Mouse (Mus musculus): ENCODE results near the gene 2610001J05Rik. TPM values are rescaled to one million over a fixed set of nuclear protein-coding genes. Genes with fewer than 3 reads are reported as not detected.
"Not testable (repeated sequence)": the region's sequence is repeated elsewhere in the genome, so short reads cannot be mapped to it uniquely, and the experiment has no call there.

2610001J05Rik gene
- polyA plus RNA-seq, 1 experiment from 2014 or later, result 146 TPM

DNA sequence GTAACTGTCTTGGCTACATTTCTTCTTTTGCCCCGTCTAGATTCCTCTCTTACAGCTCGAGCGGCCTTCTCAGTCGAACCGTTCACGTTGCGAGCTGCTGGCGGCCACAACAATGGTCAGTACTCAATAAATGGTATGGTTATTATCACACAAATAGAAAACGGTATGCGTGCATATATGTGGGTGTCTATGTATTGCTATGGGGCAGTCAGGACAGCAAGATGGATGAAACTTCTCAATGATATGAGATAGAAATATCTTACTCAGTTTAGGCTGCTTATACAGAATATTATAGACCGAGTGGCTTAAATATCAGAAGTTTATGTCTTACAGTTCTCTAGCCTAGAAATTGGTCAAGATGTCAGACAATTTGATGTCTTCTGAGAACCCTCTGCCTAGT lies 17.1 kb downstream of the 2610001J05Rik start:
- no peak overlapping the region for H3K9ac ChIP-seq
- no peak overlapping the region for H3K4me2 ChIP-seq
- no peak for ATAC-seq (ENCODE audit: insufficient number of reproducible peaks, low FRiP score, low TSS enrichment, low read depth)
- no peaks in the 10 kb centered on the region for H3K4me1 ChIP-seq
- 36% methylated on average over 11 of the region's 11 CpGs for WGBS
- H3K9me3 ChIP-seq, result no peaks in the 10 kb centered on the region
- H3K27me3 ChIP-seq, result no peaks in the 10 kb centered on the region
- H3K4me3 ChIP-seq, result no peak overlapping the region
- no peaks in the 10 kb centered on the region for H3K36me3 ChIP-seq
- H3K27ac ChIP-seq, result no peak overlapping the region

- ATAC-seq (ENCODE audit: insufficient number of reproducible peaks, low FRiP score, low TSS enrichment, low read depth), result no peak
- Histone ChIP-seq H3K9ac (no peak overlapping the region), H3K27ac (no peak overlapping the region), H3K4me3 (no peak overlapping the region), H3K36me3 (no peaks in the 10 kb centered on the region), H3K4me2 (no peak overlapping the region), H3K9me3 (no peaks in the 10 kb centered on the region), H3K4me1 (no peaks in the 10 kb centered on the region), H3K27me3 (no peaks in the 10 kb centered on the region)
- WGBS, result 58% methylated on average over 4 of the region's 4 CpGs
Measured at GRCm38 (mm10) chr6:13853244-13853643, 18.1 kb downstream of the 2610001J05Rik start.

GRCm38 (mm10) chr6:13846031-13846430 lies 25.3 kb downstream of the 2610001J05Rik start:
- not testable (repeated sequence) for H3K27me3 ChIP-seq; H3K4me3 ChIP-seq; H3K9me3 ChIP-seq; H3K4me1 ChIP-seq; H3K4me2 ChIP-seq; H3K27ac ChIP-seq; H3K36me3 ChIP-seq; ATAC-seq (ENCODE audit: insufficient number of reproducible peaks, low FRiP score, low TSS enrichment, low read depth); H3K9ac ChIP-seq
- WGBS, result 78% methylated on average over 1 of the region's 1 CpGs

DNA sequence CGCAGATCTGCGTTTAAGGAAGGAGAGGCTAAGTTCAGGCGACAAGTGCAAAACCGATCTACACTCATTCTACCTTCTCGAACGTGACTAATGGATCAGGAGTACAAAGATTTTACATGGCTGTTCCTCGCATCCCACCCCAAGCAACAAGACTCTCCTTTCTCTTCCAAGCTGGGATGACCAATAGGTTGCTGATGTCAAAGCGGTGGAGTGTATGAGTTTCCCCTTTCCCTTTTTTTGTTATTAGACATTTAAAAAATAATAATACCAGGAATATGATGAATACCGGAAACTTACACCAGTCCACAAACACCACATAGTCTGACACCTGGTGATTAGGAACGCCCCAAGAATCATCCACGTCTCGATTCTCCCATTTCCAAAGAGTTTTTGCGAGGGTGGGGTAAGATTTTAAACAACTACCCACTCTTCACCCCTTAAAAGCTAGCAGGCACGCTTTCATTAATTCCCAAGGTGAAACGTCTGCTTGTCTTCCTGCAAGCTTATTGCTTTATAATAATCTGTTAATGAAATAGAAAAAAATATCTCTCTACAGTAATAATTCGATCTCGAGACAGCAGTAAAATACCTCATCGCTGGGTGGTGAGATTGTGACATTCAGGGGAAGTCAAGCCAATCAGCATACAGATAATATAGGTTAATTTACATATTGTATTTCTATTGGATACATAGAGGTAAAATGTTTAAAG lies 31.8 kb downstream of the 2610001J05Rik start, which contains the start of gene Gpr85:
TSS of gene Gpr85 (minus strand) at position 598 of the 710 bp plus-strand sequence.
- H3K9ac ChIP-seq, result peak within 1 kb of the TSS; percentile 76
- peak within 1 kb of the TSS; percentile 65 for H3K4me3 ChIP-seq
- H3K9me3 ChIP-seq, result no peaks in the 10 kb centered on the region
- ATAC-seq (ENCODE audit: insufficient number of reproducible peaks, low FRiP score, low TSS enrichment, low read depth), result no peak
- 41% methylated on average over 18 of the region's 18 CpGs for WGBS
- H3K4me1 ChIP-seq, result peaks cover 12% of the 10 kb centered on the region; the same call in 1 of the 2 replicates
- H3K27ac ChIP-seq, result peak within 1 kb of the TSS; percentile 84
- H3K4me2 ChIP-seq, result peak within 1 kb of the TSS; percentile 87
- H3K36me3 ChIP-seq, result no peaks in the 10 kb centered on the region
- H3K27me3 ChIP-seq, result no peaks in the 10 kb centered on the region

- ATAC-seq (ENCODE audit: insufficient number of reproducible peaks, low FRiP score, low TSS enrichment, low read depth), result peak; percentile 65
- Histone ChIP-seq H3K9ac (peak overlapping the region; percentile 76), H3K27me3 (no peaks in the 10 kb centered on the region), H3K4me3 (peak overlapping the region; percentile 65), H3K27ac (peak overlapping the region; percentile 84), H3K4me1 (peaks cover 12% of the 10 kb centered on the region; the same call in 1 of the 2 replicates), H3K9me3 (no peaks in the 10 kb centered on the region), H3K36me3 (no peaks in the 10 kb centered on the region), H3K4me2 (peak overlapping the region; percentile 87)
- under 1% methylated on average over 41 of the region's 41 CpGs for WGBS
Measured at GRCm38 (mm10) chr6:13838677-13839344, 32.5 kb downstream of the 2610001J05Rik start.

GRCm38 (mm10) chr6:13837916-13838676 lies 33.2 kb downstream of the 2610001J05Rik start:
- no peaks in the 10 kb centered on the region for H3K36me3 ChIP-seq
- H3K9ac ChIP-seq, result peak overlapping the region; percentile 76; the same call in 1 of the 2 replicates
- peak overlapping the region; percentile 87 for H3K4me2 ChIP-seq
- WGBS, result 1% methylated on average over 19 of the region's 19 CpGs
- H3K27ac ChIP-seq, result no peak overlapping the region
- no peaks in the 10 kb centered on the region for H3K27me3 ChIP-seq
- ATAC-seq (ENCODE audit: insufficient number of reproducible peaks, low FRiP score, low TSS enrichment, low read depth), result no peak
- H3K4me1 ChIP-seq, result peaks cover 12% of the 10 kb centered on the region; the same call in 1 of the 2 replicates
- H3K4me3 ChIP-seq, result peak overlapping the region; percentile 65
- H3K9me3 ChIP-seq, result no peaks in the 10 kb centered on the region

- Histone ChIP-seq H3K9me3 (no peaks in the 10 kb centered on the region), H3K27me3 (no peaks in the 10 kb centered on the region), H3K4me3 (no peak overlapping the region), H3K36me3 (no peaks in the 10 kb centered on the region), H3K27ac (no peak overlapping the region), H3K4me2 (no peak overlapping the region), H3K4me1 (peaks cover 12% of the 10 kb centered on the region; the same call in 1 of the 2 replicates), H3K9ac (no peak overlapping the region)
- 69% methylated on average over 3 of the region's 3 CpGs for WGBS
- no peak for ATAC-seq (ENCODE audit: insufficient number of reproducible peaks, low FRiP score, low TSS enrichment, low read depth)
Measured at GRCm38 (mm10) chr6:13836967-13837570, 34.2 kb downstream of the 2610001J05Rik start.

DNA sequence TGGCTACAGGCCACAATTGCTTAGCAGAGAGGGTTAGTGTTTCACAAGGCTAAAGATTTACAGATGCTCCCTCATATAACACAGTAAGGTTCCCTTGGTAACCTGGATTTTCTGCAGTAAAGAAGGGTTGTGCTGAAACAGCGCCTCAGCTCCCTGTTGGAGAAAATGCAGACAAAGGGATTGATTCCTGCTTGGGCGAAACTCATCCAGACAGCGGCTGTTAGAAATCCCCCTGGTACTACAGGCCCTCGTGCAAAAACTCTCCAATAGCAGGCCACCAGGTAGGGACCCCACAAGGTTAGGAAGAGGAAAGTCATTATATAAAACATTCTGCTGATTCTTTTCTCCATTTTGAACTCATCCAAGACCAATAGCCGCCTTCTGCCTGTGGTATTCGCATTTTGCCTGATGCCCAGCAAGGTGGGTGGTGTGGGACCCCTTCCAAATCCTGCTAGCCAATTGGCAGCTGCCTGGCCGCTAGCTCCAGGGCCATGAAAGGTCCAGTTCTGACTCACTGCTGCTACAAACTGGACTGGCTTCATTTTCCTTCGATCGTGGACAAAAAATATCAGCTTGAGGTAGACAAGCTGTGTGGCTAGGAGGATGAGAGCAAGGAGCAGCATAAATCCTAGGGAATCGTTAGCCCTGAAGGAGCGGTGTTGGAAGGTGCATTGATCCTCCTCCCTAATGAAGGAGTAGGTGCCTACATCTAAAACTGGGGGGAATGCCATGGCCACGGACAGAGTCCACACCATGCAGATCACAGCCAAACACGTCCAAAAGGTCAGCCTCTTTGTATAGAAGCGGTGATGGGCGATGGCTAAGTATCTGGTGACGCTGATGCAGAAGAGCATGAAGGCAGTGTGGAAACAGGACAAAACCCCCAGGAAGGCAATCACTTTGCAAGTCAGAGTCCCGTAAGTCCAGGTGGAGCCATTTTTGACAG lies 35.3 kb downstream of the 2610001J05Rik start:
- Histone ChIP-seq H3K4me2 (no peak overlapping the region), H3K27ac (no peak overlapping the region; the same call in 1 of the 2 replicates)

GRCm38 (mm10) chr6:13832770-13833169 lies 38.5 kb downstream of the 2610001J05Rik start:
- Histone ChIP-seq H3K9me3 (no peaks in the 10 kb centered on the region), H3K4me3 (no peak overlapping the region), H3K4me1 (peaks cover 11% of the 10 kb centered on the region; the same call in 1 of the 2 replicates), H3K27me3 (no peaks in the 10 kb centered on the region), H3K36me3 (no peaks in the 10 kb centered on the region), H3K9ac (no peak overlapping the region), H3K4me2 (no peak overlapping the region), H3K27ac (no peak overlapping the region)
- no peak for ATAC-seq (ENCODE audit: insufficient number of reproducible peaks, low FRiP score, low TSS enrichment, low read depth)
- WGBS, result 56% methylated on average over 2 of the region's 2 CpGs

More for the DNA sequence above, 35.3 kb downstream of the 2610001J05Rik start:
- Histone ChIP-seq H3K4me1 (peaks cover 12% of the 10 kb centered on the region; the same call in 1 of the 2 replicates), H3K36me3 (no peaks in the 10 kb centered on the region), H3K4me3 (no peak overlapping the region), H3K9me3 (no peaks in the 10 kb centered on the region), H3K27me3 (no peaks in the 10 kb centered on the region), H3K9ac (no peak overlapping the region)
- 63% methylated on average over 17 of the region's 17 CpGs for WGBS
- ATAC-seq (ENCODE audit: insufficient number of reproducible peaks, low FRiP score, low TSS enrichment, low read depth), result no peak

- Histone ChIP-seq H3K4me3 (no peak overlapping the region), H3K4me1 (no peaks in the 10 kb centered on the region), H3K9ac (no peak overlapping the region), H3K36me3 (no peaks in the 10 kb centered on the region), H3K9me3 (no peaks in the 10 kb centered on the region), H3K27ac (no peak overlapping the region), H3K27me3 (no peaks in the 10 kb centered on the region), H3K4me2 (no peak overlapping the region)
- WGBS, result 65% methylated on average over 1 of the region's 1 CpGs
- ATAC-seq (ENCODE audit: insufficient number of reproducible peaks, low FRiP score, low TSS enrichment, low read depth), result no peak
Measured at GRCm38 (mm10) chr6:13828877-13829276, 42.4 kb downstream of the 2610001J05Rik start.
